Mouse (Mus musculus) ES-E14 (cell line): ENCODE measurements at regions not wholly inside any gene's neighbourhood (a gene's known extent, or its start where the extent isn't known, plus 50 kb on each side); places are given as distances from the start of the nearest gene placed in this dataset.

Source experiments
- CHD2 ChIP-seq: IDR thresholded peaks from 2 replicates; pipeline ENCODE4 v1.6.1; 2014; ENCODE audit warnings: mild to moderate bottlenecking, low read depth, low read length, inconsistent platforms
- HCFC1 ChIP-seq: IDR thresholded peaks from 2 replicates; pipeline ENCODE4 v1.6.1; 2012; ENCODE audit warnings: low read length, inconsistent platforms, borderline replicate concordance; ENCODE audit not compliant: insufficient read depth

DNA sequence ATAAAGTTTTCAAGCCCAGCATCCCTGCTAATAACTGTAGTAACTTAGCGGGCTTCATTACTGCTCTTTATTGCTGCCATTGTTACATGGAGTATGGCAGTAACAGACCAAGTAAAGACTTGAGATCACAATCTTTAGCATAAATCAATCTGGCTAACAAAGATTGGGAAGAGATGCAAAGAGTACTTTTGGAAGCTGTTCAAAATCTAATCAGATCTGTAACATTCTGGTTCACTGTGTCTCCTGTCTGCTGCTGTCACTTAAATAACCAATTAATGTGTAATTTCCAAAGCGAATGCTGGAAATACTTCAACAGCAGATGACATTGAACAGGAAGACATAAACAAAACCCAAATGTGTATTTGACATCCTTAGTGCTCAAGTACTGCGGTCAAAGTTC is 1467.7 kb downstream of the Zfp704 start:
- no peak for TF ChIP-seq HCFC1
- no peak for TF ChIP-seq CHD2
